Mouse (Mus musculus) kidney, postnatal 0 days (tissue): ENCODE data around the gene Cops7a. TPM values are rescaled to one million over a fixed set of nuclear protein-coding genes. Genes with fewer than 3 reads are reported as not detected.

Experiments
- ATAC-seq: fragments of 200-750 bp; cut with Nextera tagmentation; replicated peaks from 2 replicates; pipeline ENCODE4 v1.8.0; 2017; ENCODE audit warnings: low read depth, moderate number of reproducible peaks, moderate TSS enrichment, moderate library complexity; ENCODE audit not compliant: low FRiP score
- DNase-seq: peaks from one replicate; pipeline ENCODE4 v3.0.0-alpha.2; 2016; ENCODE audit warnings: low spot score
- H3K27ac ChIP-seq: fragments of 300-500 bp; sonication (generic); 2 replicates; pipeline ENCODE4 v1.5.1; 2014; ENCODE audit warnings: mild to moderate bottlenecking
- H3K27me3 ChIP-seq: fragments of 300-500 bp; sonication (generic); 2 replicates; pipeline ENCODE4 v1.6.1; 2014; ENCODE audit warnings: low read length, mixed read lengths; ENCODE audit not compliant: insufficient read depth
- H3K36me3 ChIP-seq: fragments of 300-500 bp; sonication (generic); 2 replicates; pipeline ENCODE4 v1.6.1; 2014; ENCODE audit warnings: low read length, mixed read lengths; ENCODE audit not compliant: insufficient read depth
- H3K4me1 ChIP-seq: fragments of 300-500 bp; sonication (generic); replicated peaks from 2 replicates; pipeline ENCODE4 v1.6.1; 2014; ENCODE audit warnings: antibody characterized with exemption, low read length, mixed read lengths; ENCODE audit not compliant: insufficient read depth
- H3K4me2 ChIP-seq: fragments of 300-500 bp; sonication (generic); 2 replicates; pipeline ENCODE4 v1.6.1; 2014; ENCODE audit warnings: mild to moderate bottlenecking, low read length, moderate library complexity, mixed read lengths
- H3K4me3 ChIP-seq: fragments of 300-500 bp; sonication (generic); replicated peaks from 2 replicates; pipeline ENCODE4 v1.5.1; 2014; ENCODE audit warnings: low read depth, low read length
- H3K9ac ChIP-seq: fragments of 300-500 bp; sonication (generic); 2 replicates; pipeline ENCODE4 v1.6.1; 2014; ENCODE audit warnings: low read depth, low read length
- H3K9me3 ChIP-seq: fragments of 300-500 bp; sonication (generic); replicated peaks from 2 replicates; pipeline ENCODE4 v1.6.1; 2016; ENCODE audit warnings: low read length, inconsistent platforms, mixed read lengths
- CTCF ChIP-seq: IDR thresholded peaks from 2 replicates; pipeline ENCODE4 v1.5.1; 2016; ENCODE audit warnings: antibody characterized with exemption, low read depth, mild to moderate bottlenecking, moderate library complexity
- WGBS: fragments of 180-500 bp; shearing (Covaris S2); extraction: QIAGEN DNeasy Blood & Tissue Kit; methylation state at CpG from one replicate; pipeline ENCODE4 v1.1.7; 2014; 5-methylcytosine and 5-hydroxymethylcytosine counted together
- polyA plus RNA-seq: library from polyadenylated mRNA; unstranded; fragments of >200 nt; fragmentation: Nextera tagmentation; extraction: Ambion mirVana; gene quantifications from 2 replicates; pipeline ENCODE4 v1.2.1, GENCODE M21; 2015

Cops7a gene
- polyA plus RNA-seq, 1 experiment from 2014 or later = 153 TPM

GRCm38 (mm10) chr6:124913721-124914285, 51.5 kb downstream of the Cops7a start:
- Histone ChIP-seq H3K4me2 (no peak overlapping the region), H3K9me3 (no peaks in the 10 kb centered on the region), H3K36me3 (peaks cover 20% of the 10 kb centered on the region), H3K4me3 (no peak overlapping the region), H3K9ac (no peak overlapping the region), H3K27ac (no peak overlapping the region), H3K4me1 (peaks cover 34% of the 10 kb centered on the region), H3K27me3 (no peaks in the 10 kb centered on the region)
- WGBS = 68% methylated on average over 14 of the region's 14 CpGs
- no peak for TF ChIP-seq CTCF
- DNase-seq = no peak
- no peak for ATAC-seq

DNA sequence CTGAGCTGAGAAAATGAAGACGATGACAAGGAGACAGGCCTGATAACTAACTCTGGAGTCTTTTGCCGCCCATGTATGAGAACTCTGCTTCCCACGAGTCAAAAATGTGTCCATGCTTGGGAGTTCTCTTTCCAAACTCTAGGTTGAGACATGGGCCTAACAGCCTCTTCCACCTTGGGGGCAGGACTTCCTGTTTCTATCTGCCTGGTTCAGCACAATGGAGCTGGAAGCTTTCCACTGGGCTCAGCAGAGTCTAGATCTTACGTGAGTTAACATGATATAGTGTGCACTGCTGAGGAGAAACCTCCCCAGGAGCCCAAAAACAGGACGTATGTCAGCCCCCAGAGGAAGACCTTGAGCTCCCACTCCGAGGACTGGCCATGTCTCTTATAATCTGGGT, 52.1 kb downstream of the Cops7a start:
- no peaks in the 10 kb centered on the region for H3K9me3 ChIP-seq
- H3K4me3 ChIP-seq = no peak overlapping the region
- H3K4me2 ChIP-seq = no peak overlapping the region
- H3K36me3 ChIP-seq = peaks cover 20% of the 10 kb centered on the region
- no peak for TF ChIP-seq CTCF
- H3K27ac ChIP-seq = 0 out of 2 replicates have a peak overlapping the region, but pooled peaks have one; percentile 13
- H3K9ac ChIP-seq = no peak overlapping the region
- 61% methylated on average over 6 of the region's 6 CpGs for WGBS
- DNase-seq = no peak
- no peaks in the 10 kb centered on the region for H3K27me3 ChIP-seq
- no peak for ATAC-seq
- H3K4me1 ChIP-seq = peaks cover 31% of the 10 kb centered on the region

- no peak for ATAC-seq
- TF ChIP-seq CTCF = no peak
Observed at GRCm38 (mm10) chr6:124911533-124912218, 53.7 kb downstream of the Cops7a start, which contains the start of gene Lag3. TSS of gene Lag3 (minus strand) at chr6:124911705.

GRCm38 (mm10) chr6:124910032-124910431, 55.3 kb downstream of the Cops7a start:
- H3K9me3 ChIP-seq = no peaks in the 10 kb centered on the region
- peaks cover 16% of the 10 kb centered on the region for H3K4me1 ChIP-seq
- H3K36me3 ChIP-seq = peaks cover 19% of the 10 kb centered on the region
- no peak for TF ChIP-seq CTCF
- H3K4me3 ChIP-seq = no peak overlapping the region
- no peak overlapping the region for H3K27ac ChIP-seq
- H3K4me2 ChIP-seq = peak overlapping the region; percentile 37
- DNase-seq (no peak), ATAC-seq (0 out of 2 replicates have a peak, but pooled peaks have one; percentile 15)
- WGBS = 5% methylated on average over 32 of the region's 32 CpGs
- H3K27me3 ChIP-seq = no peaks in the 10 kb centered on the region
- H3K9ac ChIP-seq = 0 out of 2 replicates have a peak overlapping the region, but pooled peaks have one; percentile 1

More at GRCm38 (mm10) chr6:124911533-124912218, 53.7 kb downstream of the Cops7a start, which contains the start of gene Lag3:
- Histone ChIP-seq H3K27ac (no peak within 1 kb of the TSS; the same call in 1 of the 2 replicates), H3K9ac (no peak within 1 kb of the TSS), H3K27me3 (no peaks in the 10 kb centered on the region), H3K4me2 (peak within 1 kb of the TSS; percentile 37), H3K9me3 (no peaks in the 10 kb centered on the region), H3K4me1 (peaks cover 29% of the 10 kb centered on the region), H3K36me3 (peaks cover 20% of the 10 kb centered on the region), H3K4me3 (no peak within 1 kb of the TSS)
- WGBS = 21% methylated on average over 11 of the region's 13 CpGs
- DNase-seq = peak; percentile 56

Other genes with a start within 250 kb of the Cops7a start
- 13.0 and 13.6 TPM in 2 replicates for gene Ptpn6, start 226.8 kb downstream of the Cops7a start, polyA plus RNA-seq
- 549 and 600 TPM in 2 replicates for gene Grcc10, start 224.2 kb downstream of the Cops7a start, polyA plus RNA-seq
- not detected in 2 replicates for gene Gm45234, start 209.5 kb downstream of the Cops7a start, polyA plus RNA-seq
- 13.0 and 13.7 TPM in 2 replicates for gene Atn1, start 209.0 kb downstream of the Cops7a start, polyA plus RNA-seq
- 7.6 TPM in 2 replicates for gene Eno2, start 195.9 kb downstream of the Cops7a start, polyA plus RNA-seq
- 0.43 and 0.59 TPM in 2 replicates for gene Lrrc23, start 185.8 kb downstream of the Cops7a start, polyA plus RNA-seq
- 26.1 and 27.4 TPM in 2 replicates for gene Spsb2, start 156.9 kb downstream of the Cops7a start, polyA plus RNA-seq
- gene Tpi1, start 151.2 kb downstream of the Cops7a start, polyA plus RNA-seq = 664 and 686 TPM in 2 replicates
- gene Usp5, start 136.1 kb downstream of the Cops7a start, polyA plus RNA-seq = 96.6 and 106 TPM in 2 replicates
- 85.1 and 91.2 TPM in 2 replicates for gene Cdca3, start 136.0 kb downstream of the Cops7a start, polyA plus RNA-seq
- gene Gnb3, start 125.3 kb downstream of the Cops7a start, polyA plus RNA-seq = 0.98 and 1.2 TPM in 2 replicates
- 14.7 and 14.8 TPM in 2 replicates for gene P3h3, start 107.8 kb downstream of the Cops7a start, polyA plus RNA-seq
- gene Gpr162, start 101.6 kb downstream of the Cops7a start, polyA plus RNA-seq = 1.5 and 2.2 TPM in 2 replicates
- gene Cd4, start 77.3 kb downstream of the Cops7a start, polyA plus RNA-seq = 0.24 and 0.28 TPM in 2 replicates
- 2.5 and 2.9 TPM in 2 replicates for gene Lag3, start 53.8 kb downstream of the Cops7a start, polyA plus RNA-seq
- 359 and 399 TPM in 2 replicates for gene Ptms, start 45.4 kb downstream of the Cops7a start, polyA plus RNA-seq
- gene Mlf2, start 34.2 kb downstream of the Cops7a start, polyA plus RNA-seq = 348 and 352 TPM in 2 replicates
- 2.0 and 2.1 TPM in 2 replicates for gene Pianp, start 31.2 kb upstream of the Cops7a start, polyA plus RNA-seq
- 11.3 and 11.4 TPM in 2 replicates for gene Zfp384, start 43.6 kb upstream of the Cops7a start, polyA plus RNA-seq
- 118 and 119 TPM in 2 replicates for gene Ing4, start 74.2 kb upstream of the Cops7a start, polyA plus RNA-seq
- gene Acrbp, start 84.2 kb upstream of the Cops7a start, polyA plus RNA-seq = 4.2 and 4.5 TPM in 2 replicates
- 0.29 and 0.30 TPM in 2 replicates for gene Lpar5, start 102.4 kb upstream of the Cops7a start, polyA plus RNA-seq
- 60.7 and 64.2 TPM in 2 replicates for gene Chd4, start 130.4 kb upstream of the Cops7a start, polyA plus RNA-seq
- 41.1 and 43.2 TPM in 2 replicates for gene Nop2, start 166.4 kb upstream of the Cops7a start, polyA plus RNA-seq
- gene Iffo1, start 179.7 kb upstream of the Cops7a start, polyA plus RNA-seq = 8.1 and 8.7 TPM in 2 replicates
- 1,529 and 1,548 TPM in 2 replicates for gene Gapdh, start 200.9 kb upstream of the Cops7a start, polyA plus RNA-seq
- 43.8 and 48.0 TPM in 2 replicates for gene Ncapd2, start 226.2 kb upstream of the Cops7a start, polyA plus RNA-seq
- gene Mrpl51, start 226.3 kb upstream of the Cops7a start, polyA plus RNA-seq = 275 and 288 TPM in 2 replicates